Mouse (Mus musculus) erythroblast, adult 5-6 weeks (primary cell): ENCODE measurements around the gene Mcu. TPM values are rescaled to one million over a fixed set of nuclear protein-coding genes. Genes with fewer than 3 reads are reported as not detected.

Experiments used
- ATAC-seq: replicated peaks from 2 replicates; pipeline ENCODE4 v1.8.0; 2016; ENCODE audit warnings: moderate number of reproducible peaks, mild to moderate bottlenecking, moderate TSS enrichment, inconsistent platforms; ENCODE audit not compliant: poor library complexity, low FRiP score, severe bottlenecking
- total RNA-seq, 2 experiments: library from RNA; stranded (forward) in 1 of 2; stranded (reverse) in 1 of 2; fragments of 150-400 nt in 1 of 2; fragments of 200-764, 138-1000 nt in 1 of 2; gene quantifications; 2 replicates each; pipeline versions ENCODE4 v1.2.3 to v1.2.4; 2015 to 2017; ENCODE audit warnings: low replicate concordance in 2 of 2

Gene Mcu
- total RNA-seq, 2 experiments from 2014 or later: 10.0 to 16.2 TPM

GRCm38 (mm10) chr10:59541466-59541865 is 75.0 kb downstream of the Mcu start:
- ATAC-seq: no peak

DNA sequence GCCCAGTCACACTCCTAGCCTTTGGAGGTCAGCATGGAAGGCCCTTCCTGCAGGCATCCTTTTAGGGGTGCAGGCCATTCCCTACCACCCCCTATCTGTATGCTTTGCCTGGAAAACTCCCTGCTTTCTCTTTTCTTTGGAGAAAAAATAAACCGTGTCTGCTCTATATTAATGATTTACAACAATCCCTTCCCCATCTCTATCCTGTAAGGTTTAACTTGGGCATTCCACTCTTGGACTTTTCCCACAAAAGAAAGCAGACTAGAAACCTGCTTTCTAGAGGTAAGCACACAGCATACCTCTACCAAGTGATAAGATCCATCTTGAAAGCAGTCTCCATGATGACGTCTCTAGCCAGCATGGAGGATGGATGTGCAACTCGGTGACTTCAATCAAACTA is 75.9 kb downstream of the Mcu start:
- ATAC-seq: no peak

DNA sequence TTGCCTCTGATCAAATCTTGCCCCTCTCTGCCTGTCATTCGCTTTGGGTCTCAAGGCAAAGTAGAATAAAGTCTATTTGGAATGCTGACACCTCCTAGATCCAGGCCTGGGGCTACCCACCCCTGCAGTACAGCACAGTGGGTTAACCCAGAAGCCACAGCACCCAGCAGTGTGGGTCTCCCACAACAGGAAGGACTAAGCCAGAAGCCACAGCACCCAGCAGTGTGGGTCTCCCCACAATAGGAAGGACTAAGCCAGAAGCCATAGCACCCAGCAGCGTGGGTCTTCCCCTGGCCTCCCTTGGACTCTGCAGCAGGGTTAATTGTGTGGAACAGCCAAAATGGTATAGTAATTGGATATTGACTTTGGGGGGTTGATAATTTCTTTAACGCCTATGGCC is 76.4 kb downstream of the Mcu start:
- no peak for ATAC-seq

DNA sequence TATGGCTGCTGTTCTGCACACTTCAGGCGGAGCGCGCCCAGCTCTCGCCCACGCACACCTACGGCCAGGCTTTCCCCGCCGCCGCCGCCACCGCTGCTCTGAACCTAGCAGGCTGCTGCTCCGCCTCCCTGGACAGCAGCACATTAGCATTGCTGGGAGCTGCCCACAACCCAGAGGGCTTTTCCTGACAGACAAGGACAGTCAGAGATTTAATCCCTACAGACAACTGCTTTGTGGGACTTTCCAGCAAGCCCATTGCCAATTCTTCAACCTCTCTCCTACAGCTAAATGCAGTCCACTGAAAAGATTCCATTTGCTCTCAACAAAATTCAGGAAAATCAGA is 77.0 kb downstream of the Mcu start:
- ATAC-seq: no peak

DNA sequence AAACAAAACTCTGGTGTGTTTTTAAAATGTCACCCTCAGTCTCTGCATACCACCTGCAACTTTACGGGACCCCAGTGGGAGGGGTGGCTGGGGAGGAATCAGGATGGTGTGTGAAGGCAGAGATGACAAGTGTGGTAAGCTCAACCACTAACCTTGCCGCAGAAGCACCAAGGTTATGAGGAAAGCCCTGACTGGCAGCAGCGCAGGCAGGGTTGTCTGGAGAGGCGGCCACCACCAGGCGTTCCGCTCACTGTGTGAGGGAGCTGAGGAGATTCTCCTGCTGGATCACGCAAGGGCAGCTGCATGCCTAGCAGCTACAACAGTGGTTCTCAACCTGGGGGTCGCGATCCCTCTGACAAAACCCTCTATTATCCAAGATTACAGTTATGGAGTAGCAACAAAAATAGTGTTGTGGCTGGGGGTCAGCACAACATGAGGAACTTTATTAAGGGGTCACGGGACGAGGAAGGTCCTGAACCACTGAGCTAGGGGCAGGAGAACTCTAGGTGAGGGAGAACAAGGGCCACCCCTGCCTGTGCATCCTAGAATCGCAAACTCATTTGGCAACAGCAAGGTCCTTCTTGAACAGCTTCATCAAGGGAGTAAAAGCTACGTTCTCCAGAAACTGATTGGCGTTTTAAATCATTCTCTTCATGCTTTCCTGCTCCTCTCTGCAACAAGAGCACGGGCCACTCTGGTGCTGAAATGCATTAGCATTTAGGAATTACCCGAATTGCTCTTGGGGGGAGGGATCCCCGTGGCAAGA is 77.5 kb downstream of the Mcu start:
- no peak for ATAC-seq

DNA sequence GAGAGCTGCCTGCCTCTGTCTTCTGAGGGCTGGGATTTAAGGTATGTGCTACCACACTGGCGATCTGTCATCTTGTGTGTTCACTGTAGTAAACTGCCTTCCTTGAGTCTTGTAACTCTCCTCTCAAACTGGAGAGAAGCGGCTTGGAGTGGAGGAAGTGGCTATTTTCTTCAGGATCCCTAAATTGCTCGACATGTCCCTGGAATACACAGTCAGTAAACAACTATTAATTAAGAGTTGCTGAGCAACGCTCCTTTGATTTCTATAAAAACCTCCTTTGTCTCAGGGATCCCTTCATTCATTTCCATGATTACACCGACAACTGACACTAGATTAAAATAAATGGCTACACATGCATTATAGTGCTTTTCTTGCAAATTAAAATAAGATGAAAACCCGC is 78.4 kb downstream of the Mcu start:
- ATAC-seq: no peak

DNA sequence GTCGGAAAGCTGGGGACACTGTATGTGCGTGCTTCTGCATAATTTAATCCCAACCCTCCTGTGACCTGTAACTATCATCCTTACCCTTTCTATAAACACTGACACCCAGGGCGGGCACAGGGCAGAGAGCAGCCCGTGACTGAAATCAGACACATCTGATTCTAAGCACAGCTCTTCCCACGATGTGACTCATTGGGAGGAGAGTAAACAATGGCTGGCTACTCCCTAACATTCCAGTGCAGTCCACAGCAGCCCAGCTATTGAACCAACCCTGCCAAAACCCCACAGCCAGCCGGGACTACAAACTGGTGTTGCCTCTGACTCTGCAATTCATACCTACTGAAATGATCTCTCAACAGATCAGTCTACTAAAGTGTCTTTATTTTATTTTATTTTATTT is 78.9 kb downstream of the Mcu start:
- no peak for ATAC-seq

- no peak for ATAC-seq
Observed at GRCm38 (mm10) chr10:59532256-59532655, 84.2 kb downstream of the Mcu start.

GRCm38 (mm10) chr10:59527819-59528218 is 88.7 kb downstream of the Mcu start:
- no peak for ATAC-seq

GRCm38 (mm10) chr10:59527311-59527710 is 89.2 kb downstream of the Mcu start:
- ATAC-seq: no peak

DNA sequence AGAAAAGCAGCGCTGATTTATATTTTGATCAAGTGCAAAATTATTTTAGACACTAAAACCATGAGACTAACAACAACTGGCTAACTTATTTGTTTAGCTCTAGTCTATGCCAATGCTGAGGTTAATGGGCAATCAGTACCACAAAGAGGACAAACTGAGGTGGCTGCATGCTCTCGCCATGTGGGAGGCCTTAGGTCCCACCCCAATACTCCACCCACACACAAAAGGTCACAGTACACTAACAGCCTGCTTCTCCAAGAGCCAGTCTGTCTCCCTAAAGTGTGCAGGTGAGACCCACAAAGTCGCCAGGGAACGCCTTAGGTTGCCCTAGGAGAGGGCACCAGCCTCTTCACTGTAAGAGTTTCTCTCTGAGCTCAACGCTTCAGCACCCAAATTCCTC is 91.8 kb downstream of the Mcu start:
- ATAC-seq: no peak

DNA sequence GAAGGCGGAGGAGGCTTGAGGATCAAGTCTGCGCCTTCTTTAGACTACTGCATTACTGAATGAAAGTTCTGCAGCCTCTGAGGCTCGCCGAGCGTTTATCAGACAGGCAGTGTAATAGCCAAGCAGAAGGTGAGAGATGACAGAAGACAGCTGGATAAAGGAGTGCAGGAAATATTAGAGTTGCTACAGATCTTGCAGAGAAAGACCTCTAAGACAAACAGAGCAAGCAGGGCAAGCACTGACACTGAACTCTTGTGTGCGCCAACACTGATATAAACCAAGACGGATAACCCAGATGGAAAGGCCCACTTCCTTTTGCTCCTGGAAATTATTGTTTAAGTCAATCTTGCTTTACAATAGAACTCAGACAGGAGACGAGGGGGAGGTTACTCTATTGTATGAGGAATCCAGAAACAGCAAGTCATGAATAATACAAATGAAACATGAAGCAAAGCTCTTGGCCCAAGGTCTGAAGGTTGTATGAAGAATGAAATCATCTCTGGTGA is 92.6 kb downstream of the Mcu start:
- ATAC-seq: no peak

- ATAC-seq: no peak
Observed at GRCm38 (mm10) chr10:59520701-59521100, 95.8 kb downstream of the Mcu start.

GRCm38 (mm10) chr10:59519411-59519810 is 97.1 kb downstream of the Mcu start:
- ATAC-seq: no peak

GRCm38 (mm10) chr10:59517201-59517600 is 99.3 kb downstream of the Mcu start:
- no peak for ATAC-seq

DNA sequence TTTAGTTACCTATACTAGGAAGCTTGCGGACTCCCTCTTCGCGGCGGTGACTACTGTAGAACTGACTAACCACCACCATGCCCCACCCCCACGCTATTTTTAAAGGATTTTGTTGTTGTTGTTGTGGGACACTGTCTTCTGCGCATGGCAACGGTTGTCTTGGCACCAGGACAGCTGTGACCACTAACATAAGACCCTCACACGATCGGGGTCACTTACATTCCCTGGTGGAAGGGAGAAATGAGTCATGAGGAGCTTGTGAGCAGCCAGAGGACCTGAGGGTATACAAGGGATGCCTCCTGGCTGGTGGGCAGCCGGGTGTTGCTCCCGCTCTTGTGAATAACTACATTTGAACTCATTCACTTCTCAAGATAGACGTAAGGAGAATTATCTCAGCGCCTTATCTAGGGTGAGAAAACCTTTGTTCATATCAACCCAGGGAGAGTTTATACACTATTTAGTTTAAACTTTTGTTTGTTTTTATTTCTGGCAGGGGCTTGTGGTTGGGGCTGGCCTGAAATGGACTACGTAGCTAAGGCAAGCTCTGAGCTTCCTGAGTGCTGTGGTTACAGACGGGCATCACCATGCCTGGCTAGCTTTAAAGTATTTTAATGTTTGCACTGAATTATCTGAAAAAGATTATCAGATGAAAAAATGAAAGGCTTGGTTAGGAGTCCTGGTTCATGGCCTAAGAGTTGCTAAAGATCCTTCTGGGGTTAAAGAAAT is 101.6 kb downstream of the Mcu start:
- ATAC-seq: no peak

DNA sequence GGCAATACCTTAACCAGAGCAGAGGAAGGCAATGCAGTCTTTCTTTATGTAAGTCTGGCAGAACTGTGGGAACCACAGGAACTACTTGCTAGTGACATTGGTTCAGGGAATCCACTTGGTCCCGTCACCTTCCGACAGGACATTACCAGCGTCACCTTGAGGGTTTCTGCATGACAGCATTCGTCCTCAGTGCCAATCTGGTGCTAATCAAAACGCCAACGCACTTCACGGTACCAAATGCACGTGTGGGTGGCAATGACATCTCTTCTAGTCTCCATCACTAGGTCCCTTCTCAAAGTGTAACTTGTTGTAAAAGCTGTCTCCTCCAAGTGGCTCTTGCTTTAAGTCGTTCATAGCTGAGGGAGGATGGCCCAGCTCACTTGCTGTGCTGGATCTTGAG is 104.3 kb downstream of the Mcu start:
- ATAC-seq: no peak

DNA sequence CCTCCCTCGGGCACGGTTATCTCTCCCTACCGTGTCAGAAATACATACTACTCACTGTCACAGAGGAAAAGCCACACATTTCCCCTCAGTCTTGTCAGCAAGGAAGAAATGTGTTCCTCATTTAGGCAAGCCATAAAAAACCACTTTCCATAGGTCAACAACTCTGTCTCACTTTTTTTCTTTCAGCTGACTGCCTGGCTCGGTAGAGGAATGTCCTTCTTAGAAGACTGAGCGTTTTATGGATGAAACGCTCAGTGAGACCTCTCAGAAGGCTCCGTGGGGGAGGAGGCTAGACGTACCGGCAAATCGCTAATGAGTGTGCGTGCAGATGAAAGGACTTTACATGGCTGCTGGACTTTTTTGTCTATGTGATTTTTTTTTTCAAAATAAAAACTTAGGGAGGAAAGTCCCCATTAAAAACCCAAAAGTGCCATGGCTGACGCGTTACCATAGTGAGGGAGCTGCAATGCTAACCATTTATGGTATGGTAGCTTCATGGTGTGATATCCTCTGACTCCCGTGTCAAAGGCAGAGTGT is 105.0 kb downstream of the Mcu start:
- no peak for ATAC-seq

GRCm38 (mm10) chr10:59510713-59511426 is 105.6 kb downstream of the Mcu start:
- no peak for ATAC-seq

DNA sequence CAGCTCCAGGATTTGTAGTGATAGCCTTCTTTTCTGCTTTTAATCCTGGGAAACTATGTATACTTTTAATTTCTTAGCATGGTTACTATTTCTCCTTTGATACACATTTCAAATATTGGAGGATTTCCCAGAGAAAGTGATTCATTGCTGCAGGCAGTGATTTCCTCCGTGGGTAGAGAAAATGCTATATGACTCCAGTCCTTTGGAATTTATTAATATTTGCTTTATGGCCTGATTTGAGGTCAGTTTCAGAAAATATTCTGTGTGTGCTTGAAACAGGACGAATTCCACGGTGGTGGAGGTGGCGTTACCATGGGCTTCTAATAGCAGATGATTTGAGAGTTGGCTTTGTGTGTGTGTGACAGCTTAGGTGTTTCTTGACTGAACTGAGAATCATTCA is 107.3 kb downstream of the Mcu start:
- ATAC-seq: no peak

GRCm38 (mm10) chr10:59506711-59507110 is 109.8 kb downstream of the Mcu start:
- ATAC-seq: no peak
